ENCODE assay signal across 20 mouse cellular contexts in genomic region chr6:33120581-33120980, GRCm38 (mm10).
"Had no signal": no experiment of that assay in that cellular context is flagged by ENCODE, and none has a peak within 500 bp of the region (broad histone marks: within the 10 kb centered on the region; RNA-seq: fewer than 3 reads in every experiment).

No protein-coding gene starts in this region.

- H3K27ac ChIP-seq: kidney, postnatal 0 days; layer of hippocampus, adult 2 months; limb, embryonic 10.5 days; limb, embryonic 13.5 days; liver, embryonic 12.5 days; liver, embryonic 15.5 days; lung, embryonic 15.5 days; midbrain, embryonic 10.5 days had no signal

- DNase-seq: kidney, adult 2 months; kidney, postnatal 25 days; layer of hippocampus, adult 9-11 months; liver; lung, adult 18-20 months; lung, postnatal 10 days; lung, postnatal 36 days; midbrain, embryonic 14.5 days; thymus, adult 2 months; thymus, postnatal 14 days; thymus, postnatal 4 days had no signal

- H3K4me3 ChIP-seq: layer of hippocampus, adult 2 months; limb, embryonic 10.5 days; limb, embryonic 13.5 days; liver, embryonic 12.5 days; liver, embryonic 15.5 days; lung, embryonic 15.5 days; megakaryocyte, embryonic 14.5 days; midbrain, embryonic 10.5 days had no signal
